Mouse (Mus musculus) urinary bladder, postnatal 4 days (tissue): ENCODE results near the gene Ggn.
"Not testable (repeated sequence)": the region's sequence is repeated elsewhere in the genome, so short reads cannot be mapped to it uniquely, and the experiment has no call there.

Experiments
- DNase-seq, 2 experiments: peaks; one replicate each; pipeline ENCODE4 v3.0.0; 2021 to 2022; ENCODE audit warnings: low spot score in 2 of 2

Ggn gene

GRCm38 (mm10) chr7:29162294-29162693 is 7.7 kb upstream of the Ggn start:
- no peak for DNase-seq

GRCm38 (mm10) chr7:29162750-29163525 is 7.1 kb upstream of the Ggn start:
- DNase-seq: peak; percentile 38 to 64

GRCm38 (mm10) chr7:29167656-29168055 is 2.4 kb upstream of the Ggn start:
- DNase-seq: no peak

GRCm38 (mm10) chr7:29168121-29168695 is 1.8 kb upstream of the Ggn start:
- DNase-seq: no peak

- no peak for DNase-seq
These were observed 1.2 kb upstream of the Ggn start for GRCm38 (mm10) chr7:29168791-29169230.

- peak; percentile 75 to 86 for DNase-seq
These were observed 562 bp upstream of the Ggn start for GRCm38 (mm10) chr7:29169231-29170065.

- no peak for DNase-seq
These were observed 948 bp downstream of the Ggn start for GRCm38 (mm10) chr7:29170755-29171561.

GRCm38 (mm10) chr7:29171562-29172097 is 1.6 kb downstream of the Ggn start:
- no peak for DNase-seq

- DNase-seq: no peak
These were observed 2.5 kb downstream of the Ggn start for GRCm38 (mm10) chr7:29172390-29173016.

- DNase-seq: no peak
These were observed 8.1 kb downstream of the Ggn start for GRCm38 (mm10) chr7:29178106-29178505.

GRCm38 (mm10) chr7:29179323-29179722 is 9.3 kb downstream of the Ggn start:
- no peak for DNase-seq

- peak; percentile 95 to 97 for DNase-seq
These were observed 10.3 kb downstream of the Ggn start, which contains the start of gene Psmd8 for GRCm38 (mm10) chr7:29180077-29180853. TSS of gene Psmd8 (minus strand) at chr7:29180701.

- DNase-seq: no peak
These were observed 10.8 kb downstream of the Ggn start for GRCm38 (mm10) chr7:29180854-29181236.

- DNase-seq: not testable (repeated sequence)
These were observed 11.3 kb downstream of the Ggn start for GRCm38 (mm10) chr7:29181323-29181722.

- DNase-seq: not testable (repeated sequence)
These were observed 24.2 kb downstream of the Ggn start for GRCm38 (mm10) chr7:29194230-29194629.

GRCm38 (mm10) chr7:29202577-29202976 is 32.6 kb downstream of the Ggn start:
- no peak for DNase-seq

GRCm38 (mm10) chr7:29211013-29211412 is 41.0 kb downstream of the Ggn start:
- DNase-seq: peak in 1 of 2 experiments; percentile 68

- peak; percentile 91 to 92 for DNase-seq
These were observed 41.6 kb downstream of the Ggn start for GRCm38 (mm10) chr7:29211415-29212198.

- DNase-seq: no peak
These were observed 42.3 kb downstream of the Ggn start for GRCm38 (mm10) chr7:29212199-29212765.
